ENCODE assay signal across 8 mouse cellular contexts in the genomic region with DNA sequence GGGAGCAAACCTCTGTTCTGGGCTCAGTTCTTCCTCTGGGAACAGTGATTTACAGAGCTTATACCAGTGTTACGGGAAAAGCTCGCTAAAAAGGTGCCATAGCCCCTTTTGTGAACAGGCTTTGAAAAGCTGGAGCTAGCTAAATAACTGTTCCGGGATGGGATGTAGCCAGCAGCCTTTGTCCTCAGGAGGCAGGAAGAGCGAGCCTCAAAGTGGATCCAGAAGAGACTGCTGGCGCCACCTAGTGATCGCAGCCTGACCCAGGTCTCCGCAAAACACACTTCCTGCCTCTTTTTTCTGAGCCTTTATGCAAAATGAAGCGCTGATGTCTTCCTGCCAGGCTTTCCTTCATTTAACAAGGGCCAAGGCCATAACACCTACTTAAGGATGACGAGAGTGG. TPM values are rescaled to one million over a fixed set of nuclear protein-coding genes. Genes with fewer than 3 reads are reported as not detected.
DNase-seq lines count a peak whose midpoint lies in the region; ATAC-seq and TF ChIP-seq lines count a peak whose summit lies in the region.

No protein-coding gene starts in this region.

- H3K4me2 ChIP-seq in forebrain, embryonic 14.5 days (ENCODE audit: low read length): peak overlapping the region; percentile 68

- WGBS in forebrain, embryonic 14.5 days: under 1% methylated on average over 9 of the region's 9 CpGs
- WGBS in lung, adult 2 months: under 1% methylated on average over 9 of the region's 9 CpGs

- peak; percentile 96 for DNase-seq in forebrain, embryonic 14.5 days (ENCODE audit: low spot score)
- DNase-seq in heart, postnatal 25 days (ENCODE audit: low spot score): peak; percentile 69
- peak; percentile 67 to 94 for DNase-seq in layer of hippocampus, adult 18-20 months (ENCODE audit: low spot score in 2 of 2)
- DNase-seq in lung, adult 2 months: peak; percentile 86
- DNase-seq in thymus, adult 18-20 months: peak; percentile 74 to 81

- no peak for TF ChIP-seq EP300 in ES-Bruce4 (IDR thresholded peaks at IDR 0.05; ENCODE audit: insufficient read depth, low read depth, low read length)

- TF ChIP-seq POLR2A in ES-Bruce4 (IDR thresholded peaks at IDR 0.05; ENCODE audit: insufficient read depth, low read length): no peak
- TF ChIP-seq POLR2A in lung, adult 2 months (IDR thresholded peaks at IDR 0.05; ENCODE audit: borderline replicate concordance, extremely low read depth, low read depth, low read length): peak; percentile 70; the same call in 1 of the 2 replicates

- H3K27me3 ChIP-seq in ES-Bruce4 (ENCODE audit: control insufficient read depth, insufficient read depth, low read length, poor library complexity, severe bottlenecking): no peaks in the 10 kb centered on the region
- no peaks in the 10 kb centered on the region for H3K27me3 ChIP-seq in forebrain, embryonic 14.5 days (replicated peaks; ENCODE audit: control insufficient read depth, insufficient read depth, low read length)

- H3K9me3 ChIP-seq in ES-Bruce4 (replicated peaks; ENCODE audit: control insufficient read depth, insufficient read depth, low read length, poor library complexity, severe bottlenecking): no peaks in the 10 kb centered on the region
- no peaks in the 10 kb centered on the region for H3K9me3 ChIP-seq in forebrain, embryonic 14.5 days (replicated peaks; ENCODE audit: control insufficient read depth, low read length)

- H3K9ac ChIP-seq in ES-Bruce4 (ENCODE audit: low read depth, poor library complexity, severe bottlenecking): peak overlapping the region; percentile 68
- H3K9ac ChIP-seq in forebrain, embryonic 14.5 days (ENCODE audit: low read length): peak overlapping the region; percentile 82

- peak; percentile 92 for TF ChIP-seq CTCF in ES-Bruce4 (IDR thresholded peaks at IDR 0.05; ENCODE audit: low read depth, low read length)
- TF ChIP-seq CTCF in lung, adult 2 months (IDR thresholded peaks at IDR 0.05; ENCODE audit: insufficient read depth, low read length): peak; percentile 87

- peaks cover 11% of the 10 kb centered on the region for H3K36me3 ChIP-seq in ES-Bruce4 (ENCODE audit: control insufficient read depth, insufficient read depth, low read length, poor library complexity, severe bottlenecking)
- H3K36me3 ChIP-seq in forebrain, embryonic 14.5 days (ENCODE audit: control insufficient read depth, insufficient read depth, low read length): peaks cover 10% of the 10 kb centered on the region

- peak; percentile 65 for ATAC-seq in cerebellum, adult (ENCODE audit: insufficient number of reproducible peaks, low FRiP score, low TSS enrichment)
- peak; percentile 79 for ATAC-seq in forebrain, embryonic 14.5 days
- ATAC-seq in neutrophil, adult 5-6 weeks (ENCODE audit: extremely low read depth, insufficient number of reproducible peaks, low FRiP score, poor library complexity, severe bottlenecking): peak; percentile 55; the same call in 1 of the 2 replicates

- intact Hi-C loops in heart, postnatal 25 days (cut with DNase I): no loop called here

- H3K4me3 ChIP-seq in ES-Bruce4 (ENCODE audit: low read depth, low read length): peak overlapping the region; percentile 39; the same call in 1 of the 2 replicates
- peak overlapping the region; percentile 31 for H3K4me3 ChIP-seq in forebrain, embryonic 14.5 days (ENCODE audit: low read depth, low read length)
- peak overlapping the region; percentile 51 for H3K4me3 ChIP-seq in lung, adult 2 months (replicated peaks; ENCODE audit: extremely low read depth, low read depth, low read length)

- H3K27ac ChIP-seq in ES-Bruce4 (ENCODE audit: insufficient read depth, low read length): peak overlapping the region; percentile 84
- H3K27ac ChIP-seq in forebrain, embryonic 14.5 days (ENCODE audit: low read depth, low read length): peak overlapping the region; percentile 97

- H3K4me1 ChIP-seq in ES-Bruce4 (ENCODE audit: control insufficient read depth, insufficient read depth, low read length): peaks cover 1% of the 10 kb centered on the region
- H3K4me1 ChIP-seq in forebrain, embryonic 14.5 days (ENCODE audit: control insufficient read depth, insufficient read depth, low read length): peaks cover 19% of the 10 kb centered on the region
- peaks cover 10% of the 10 kb centered on the region for H3K4me1 ChIP-seq in lung, adult 2 months (ENCODE audit: control insufficient read depth, insufficient read depth, low read length)

RNA-seq across cellular contexts. Expression of gene Ddb1, which starts 2.3 kb away (rescaled TPM):
- 876 and 913 TPM in 2 replicates for polyA plus RNA-seq in ES-Bruce4 (2011; ENCODE audit: insufficient read depth, insufficient read length, low read depth, missing spikeins)
- 283 and 296 TPM in 2 replicates for polyA plus RNA-seq in forebrain, embryonic 14.5 days (2014; fragmentation: Nextera tagmentation; extraction: Ambion mirVana)
- total RNA-seq in heart, postnatal 25 days (2021): 100 to 1,000 TPM; 154 to 166 TPM
- 100 to 1,000 TPM; 193 to 196 TPM for total RNA-seq in layer of hippocampus, adult 18-20 months (2021)
- polyA plus RNA-seq in lung, adult 2 months (2012; rRNA removed): 83.7 and 127 TPM in 2 replicates
- 201 TPM in 2 replicates for total RNA-seq in neutrophil, adult 5-6 weeks (2017)

RNA-seq across cellular contexts. Expression of gene Tkfc, which starts 2.7 kb away (rescaled TPM):
- polyA plus RNA-seq in ES-Bruce4 (2011; ENCODE audit: insufficient read depth, insufficient read length, low read depth, missing spikeins): 28.1 and 29.0 TPM in 2 replicates
- 25.4 and 25.7 TPM in 2 replicates for polyA plus RNA-seq in forebrain, embryonic 14.5 days (2014; fragmentation: Nextera tagmentation; extraction: Ambion mirVana)
- 1 to 10 TPM; 9.1 to 9.3 TPM for total RNA-seq in heart, postnatal 25 days (2021)
- total RNA-seq in layer of hippocampus, adult 18-20 months (2021): 10 to 100 TPM; 15.2 to 16.8 TPM
- polyA plus RNA-seq in lung, adult 2 months (2012; rRNA removed): 8.0 and 9.8 TPM in 2 replicates
- total RNA-seq in neutrophil, adult 5-6 weeks (2017): 4.7 and 7.0 TPM in 2 replicates

RNA-seq across cellular contexts. Expression of gene Tmem138, which starts 25.6 kb away (rescaled TPM):
- 25.3 TPM in 2 replicates for polyA plus RNA-seq in ES-Bruce4 (2011; ENCODE audit: insufficient read depth, insufficient read length, low read depth, missing spikeins)
- polyA plus RNA-seq in forebrain, embryonic 14.5 days (2014; fragmentation: Nextera tagmentation; extraction: Ambion mirVana): 42.4 and 49.9 TPM in 2 replicates
- 1 to 10 TPM; 2.9 to 3.0 TPM for total RNA-seq in heart, postnatal 25 days (2021)
- total RNA-seq in layer of hippocampus, adult 18-20 months (2021): 10 to 100 TPM; 11.2 to 12.8 TPM
- polyA plus RNA-seq in lung, adult 2 months (2012; rRNA removed): 8.5 and 11.1 TPM in 2 replicates
- 4.9 and 5.4 TPM in 2 replicates for total RNA-seq in neutrophil, adult 5-6 weeks (2017)

RNA-seq across cellular contexts. Expression of gene Cyb561a3, which starts 25.8 kb away (rescaled TPM):
- polyA plus RNA-seq in ES-Bruce4 (2011; ENCODE audit: insufficient read depth, insufficient read length, low read depth, missing spikeins): 11.6 and 13.5 TPM in 2 replicates
- 21.9 and 22.3 TPM in 2 replicates for polyA plus RNA-seq in forebrain, embryonic 14.5 days (2014; fragmentation: Nextera tagmentation; extraction: Ambion mirVana)
- total RNA-seq in heart, postnatal 25 days (2021): 1 to 10 TPM; 9.5 to 10.0 TPM
- total RNA-seq in layer of hippocampus, adult 18-20 months (2021): 1 to 10 TPM; 9.4 TPM
- polyA plus RNA-seq in lung, adult 2 months (2012; rRNA removed): 88.4 and 113 TPM in 2 replicates
- total RNA-seq in neutrophil, adult 5-6 weeks (2017): 133 and 135 TPM in 2 replicates

RNA-seq across cellular contexts. Expression of gene Vwce, which starts 31.2 kb away (rescaled TPM):
- 1.9 and 2.0 TPM in 2 replicates for polyA plus RNA-seq in ES-Bruce4 (2011; ENCODE audit: insufficient read depth, insufficient read length, low read depth, missing spikeins)
- polyA plus RNA-seq in forebrain, embryonic 14.5 days (2014; fragmentation: Nextera tagmentation; extraction: Ambion mirVana): 0.19 and 0.26 TPM in 2 replicates
- not detected for total RNA-seq in heart, postnatal 25 days (2021)
- under 1 TPM; 0.35 to 0.56 TPM for total RNA-seq in layer of hippocampus, adult 18-20 months (2021)
- polyA plus RNA-seq in lung, adult 2 months (2012; rRNA removed): 0.14 and 0.16 TPM in 2 replicates
- not detected in 2 replicates for total RNA-seq in neutrophil, adult 5-6 weeks (2017)

Comparison
In these comparisons a context has a peak if more than half of its experiments do, and no peak if none do; other contexts are left out.
1. Peak in every context shown above with its lines: DNase-seq, ATAC-seq, H3K4me3 ChIP-seq and H3K27ac ChIP-seq.